In the genomic region with DNA sequence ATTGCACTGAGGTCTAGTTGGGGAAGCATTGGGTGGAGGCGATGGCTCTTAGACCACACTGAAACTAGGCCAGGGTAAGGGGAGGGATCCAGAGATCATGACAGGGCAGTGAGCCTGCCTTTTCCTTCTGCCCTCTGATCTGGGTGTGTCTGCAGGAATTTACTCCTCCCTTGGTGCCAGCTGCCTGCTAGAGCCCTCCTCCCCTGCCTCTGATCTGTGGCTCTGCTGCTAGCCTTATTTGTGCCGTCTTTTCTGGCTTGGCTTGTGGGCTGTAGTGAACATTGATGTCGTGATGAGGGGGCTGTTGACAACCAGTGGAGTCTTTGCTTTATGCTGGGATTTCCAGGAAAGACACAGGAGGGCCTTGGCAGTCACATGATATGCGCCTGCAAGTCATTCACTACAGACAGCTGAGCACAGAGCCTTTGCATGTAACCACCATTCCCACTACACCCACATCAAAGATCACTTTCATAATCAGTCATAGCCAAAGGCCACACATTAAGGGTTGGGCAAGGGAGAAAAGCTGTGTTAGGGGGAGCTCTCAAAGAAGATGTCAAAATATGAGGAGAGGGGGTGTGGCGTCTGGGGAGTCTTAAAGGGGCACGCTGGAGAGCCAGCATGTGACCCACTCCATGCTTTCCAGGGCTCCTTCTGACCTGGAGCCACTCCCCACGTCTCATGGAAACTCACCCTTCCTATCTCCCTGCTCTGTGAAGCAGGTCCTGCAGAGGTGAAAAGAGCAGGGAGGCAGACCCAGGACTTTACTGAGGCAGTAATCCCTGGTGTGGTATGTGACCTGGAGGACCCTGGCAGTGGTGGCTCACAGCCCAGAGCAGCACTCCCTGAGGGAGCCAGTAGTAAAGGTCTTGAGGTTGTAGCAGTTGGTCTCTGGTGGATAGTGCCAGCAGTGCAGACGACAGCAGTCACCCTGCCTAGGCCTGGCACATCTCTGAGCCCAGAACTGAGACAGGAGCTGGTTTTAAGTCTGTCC, we compare ENCODE assay signal across 8 mouse cellular contexts. TPM values are rescaled to one million over a fixed set of nuclear protein-coding genes. Genes with fewer than 3 reads are reported as not detected.
DNase-seq lines count a peak whose midpoint lies in the region; ATAC-seq lines count a peak whose summit lies in the region.
"Had no signal": no experiment of that assay in that cellular context is flagged by ENCODE, and none has a peak within 500 bp of the region (broad histone marks: within the 10 kb centered on the region; RNA-seq: fewer than 3 reads in every experiment).

No protein-coding gene starts in this region.

- DNase-seq in R1 (ENCODE audit: low read depth, low spot score): peak; percentile 30
- DNase-seq in embryo, embryonic 9.5 days (ENCODE audit: extremely low spot score): peak; percentile 25
- DNase-seq in heart, adult 9 months (ENCODE audit: low spot score in 2 of 2): peak; percentile 47 to 50
- DNase-seq in kidney, adult 11 months: peak; percentile 74
- no peak for DNase-seq in layer of hippocampus, postnatal 36 days

- H3K27ac ChIP-seq in lung, embryonic 16.5 days (ENCODE audit: low read length): peak overlapping the region; percentile 95
- peak overlapping the region; percentile 90 for H3K27ac ChIP-seq in stomach, embryonic 14.5 days (ENCODE audit: low read length)

- peak overlapping the region; percentile 59 for H3K4me2 ChIP-seq in lung, embryonic 16.5 days (ENCODE audit: low read depth, low read length)
- H3K4me2 ChIP-seq in stomach, embryonic 14.5 days (replicated peaks; ENCODE audit: low read depth, low read length): peak overlapping the region; percentile 45

- H3K9me3 ChIP-seq in lung, embryonic 16.5 days (ENCODE audit: control insufficient read depth, low read length): no peaks in the 10 kb centered on the region
- no peaks in the 10 kb centered on the region for H3K9me3 ChIP-seq in stomach, embryonic 14.5 days (ENCODE audit: control insufficient read depth, low read depth, low read length)

- no peaks in the 10 kb centered on the region for H3K27me3 ChIP-seq in lung, embryonic 16.5 days (ENCODE audit: control insufficient read depth, insufficient read depth, low read depth, low read length)
- H3K27me3 ChIP-seq in stomach, embryonic 14.5 days (ENCODE audit: control insufficient read depth, insufficient read depth, low read length): no peaks in the 10 kb centered on the region

- peak overlapping the region; percentile 50 for H3K4me3 ChIP-seq in lung, embryonic 16.5 days (ENCODE audit: low read length)
- no peak overlapping the region for H3K4me3 ChIP-seq in stomach, embryonic 14.5 days (ENCODE audit: low read depth, low read length)

- H3K36me3 ChIP-seq in lung, embryonic 16.5 days (ENCODE audit: control insufficient read depth, insufficient read depth, low read length): no peaks in the 10 kb centered on the region
- no peaks in the 10 kb centered on the region for H3K36me3 ChIP-seq in stomach, embryonic 14.5 days (ENCODE audit: control insufficient read depth, insufficient read depth, low read length)

- 18% methylated on average over 8 of the region's 8 CpGs for WGBS in lung, embryonic 16.5 days
- 30% methylated on average over 8 of the region's 8 CpGs for WGBS in stomach, embryonic 14.5 days

- H3K9ac ChIP-seq in lung, embryonic 16.5 days (ENCODE audit: low read length): peak overlapping the region; percentile 71
- H3K9ac ChIP-seq in stomach, embryonic 14.5 days (replicated peaks; ENCODE audit: low read depth, low read length): peak overlapping the region; percentile 2

- ATAC-seq in lung, embryonic 16.5 days (ENCODE audit: low read depth): peak; percentile 70
- peak; percentile 21 for ATAC-seq in stomach, embryonic 14.5 days (ENCODE audit: insufficient number of reproducible peaks, insufficient read depth, low FRiP score, low read depth)

- peaks cover 35% of the 10 kb centered on the region for H3K4me1 ChIP-seq in lung, embryonic 16.5 days (replicated peaks; ENCODE audit: control insufficient read depth, insufficient read depth, low read length)
- peaks cover 62% of the 10 kb centered on the region for H3K4me1 ChIP-seq in stomach, embryonic 14.5 days (ENCODE audit: control insufficient read depth, insufficient read depth, low read length)

RNA-seq across cellular contexts. Expression of a gene that starts 39.4 kb away (rescaled TPM):
- not detected in 2 replicates for polyA plus RNA-seq in lung, embryonic 16.5 days (2015; fragmentation: Nextera tagmentation; extraction: Ambion mirVana)
- polyA plus RNA-seq in stomach, embryonic 14.5 days (2014; fragmentation: Nextera tagmentation; extraction: Ambion mirVana): not detected in 2 replicates
- total RNA-seq in layer of hippocampus, postnatal 36 days (2021): not detected
- total RNA-seq: left cerebral cortex, postnatal 10 days had no signal

Comparison
In these comparisons a context has a peak if more than half of its experiments do, and no peak if none do; other contexts are left out.
1. DNase-seq: peak in R1 (single experiment), embryo, embryonic 9.5 days (single experiment), heart, adult 9 months (2 of 2) and kidney, adult 11 months (single experiment); none in layer of hippocampus, postnatal 36 days (0 of 2).